28 mouse cellular contexts compared by ENCODE assay signal in genomic region chr10:61891138-61891537, GRCm38 (mm10).
DNase-seq lines count a peak whose midpoint lies in the region; ATAC-seq lines count a peak whose summit lies in the region.
"Had no signal": no experiment of that assay in that cellular context is flagged by ENCODE, and none has a peak within 500 bp of the region (broad histone marks: within the 10 kb centered on the region; RNA-seq: fewer than 3 reads in every experiment).

No protein-coding gene starts in this region.

- no peaks in the 10 kb centered on the region for H3K9me3 ChIP-seq in heart, embryonic 13.5 days
- H3K9me3 ChIP-seq in hindbrain, embryonic 10.5 days: no peaks in the 10 kb centered on the region
- H3K9me3 ChIP-seq in hindbrain, embryonic 12.5 days (replicated peaks): no peaks in the 10 kb centered on the region
- no peaks in the 10 kb centered on the region for H3K9me3 ChIP-seq in neural tube, embryonic 11.5 days (ENCODE audit: control insufficient read depth, low read length)
- no peaks in the 10 kb centered on the region for H3K9me3 ChIP-seq in neural tube, embryonic 15.5 days (replicated peaks)
- no peaks in the 10 kb centered on the region for H3K9me3 ChIP-seq in embryonic facial prominence, embryonic 10.5 days
- H3K9me3 ChIP-seq: forebrain, embryonic 13.5 days; G1E; kidney, embryonic 15.5 days; neural tube, embryonic 13.5 days had no signal

- no peaks in the 10 kb centered on the region for H3K27me3 ChIP-seq in heart, embryonic 13.5 days (replicated peaks)
- H3K27me3 ChIP-seq in hindbrain, embryonic 10.5 days (ENCODE audit: insufficient read depth, poor library complexity, severe bottlenecking): 0 out of 2 replicates have a peak, but pooled peaks cover 3% of the 10 kb centered on the region
- no peaks in the 10 kb centered on the region for H3K27me3 ChIP-seq in hindbrain, embryonic 12.5 days
- no peaks in the 10 kb centered on the region for H3K27me3 ChIP-seq in neural tube, embryonic 11.5 days (ENCODE audit: control insufficient read depth, insufficient read depth, low read length)
- H3K27me3 ChIP-seq in neural tube, embryonic 15.5 days (replicated peaks): no peaks in the 10 kb centered on the region
- no peaks in the 10 kb centered on the region for H3K27me3 ChIP-seq in embryonic facial prominence, embryonic 10.5 days (replicated peaks; ENCODE audit: low read depth, poor library complexity, severe bottlenecking)
- H3K27me3 ChIP-seq: forebrain, embryonic 13.5 days; kidney, embryonic 15.5 days; neural tube, embryonic 13.5 days had no signal

- WGBS in heart, embryonic 13.5 days: 38% methylated on average over 9 of the region's 9 CpGs
- WGBS in hindbrain, embryonic 10.5 days: 70% methylated on average over 9 of the region's 9 CpGs
- WGBS in hindbrain, embryonic 12.5 days: 81% methylated on average over 9 of the region's 9 CpGs
- 73% methylated on average over 9 of the region's 9 CpGs for WGBS in neural tube, embryonic 11.5 days
- WGBS in neural tube, embryonic 15.5 days: 78% methylated on average over 9 of the region's 9 CpGs
- 60% methylated on average over 9 of the region's 9 CpGs for WGBS in embryonic facial prominence, embryonic 10.5 days

- intact Hi-C loops in heart, postnatal 10 days (cut with DNase I): no loop called here

- no peak for DNase-seq in heart, postnatal 10 days
- DNase-seq in hindbrain, embryonic 10.5 days (ENCODE audit: low spot score): no peak
- DNase-seq in neural tube, embryonic 11.5 days (ENCODE audit: low spot score): no peak
- no peak for DNase-seq in embryonic facial prominence, embryonic 10.5 days (ENCODE audit: low spot score)
- DNase-seq in urinary bladder, postnatal 36 days (ENCODE audit: low spot score in 2 of 2): no peak
- DNase-seq: adrenal gland, postnatal 25 days; cerebellum, adult 18-20 months; cerebellum, postnatal 10 days; gastrocnemius, postnatal 14 days; kidney, adult 18-20 months; kidney, postnatal 25 days; liver; lung, embryonic 14.5 days; lung, postnatal 14 days; thymus, postnatal 4 days had no signal

- no peak overlapping the region for H3K4me3 ChIP-seq in heart, embryonic 13.5 days
- H3K4me3 ChIP-seq in hindbrain, embryonic 10.5 days: no peak overlapping the region
- H3K4me3 ChIP-seq in hindbrain, embryonic 12.5 days: no peak overlapping the region
- no peak overlapping the region for H3K4me3 ChIP-seq in neural tube, embryonic 11.5 days (ENCODE audit: low read depth, low read length)
- no peak overlapping the region for H3K4me3 ChIP-seq in neural tube, embryonic 15.5 days (replicated peaks)
- no peak overlapping the region for H3K4me3 ChIP-seq in embryonic facial prominence, embryonic 10.5 days
- H3K4me3 ChIP-seq: erythroblast, embryonic 14.5 days; forebrain, embryonic 13.5 days; kidney, embryonic 15.5 days; myocyte; neural tube, embryonic 13.5 days had no signal

- 0 out of 2 replicates have a peak overlapping the region, but pooled peaks have one; percentile 29 for H3K27ac ChIP-seq in heart, embryonic 13.5 days (replicated peaks)
- H3K27ac ChIP-seq in hindbrain, embryonic 10.5 days: peak overlapping the region; percentile 35; the same call in 1 of the 2 replicates
- no peak overlapping the region for H3K27ac ChIP-seq in hindbrain, embryonic 12.5 days
- no peak overlapping the region for H3K27ac ChIP-seq in neural tube, embryonic 11.5 days (ENCODE audit: low read depth, low read length)
- no peak overlapping the region for H3K27ac ChIP-seq in neural tube, embryonic 15.5 days (replicated peaks)
- 0 out of 2 replicates have a peak overlapping the region, but pooled peaks have one; percentile 20 for H3K27ac ChIP-seq in embryonic facial prominence, embryonic 10.5 days (replicated peaks)
- H3K27ac ChIP-seq: forebrain, embryonic 13.5 days; kidney, embryonic 15.5 days; liver, embryonic 14.5 days; neural tube, embryonic 13.5 days had no signal

- no peak overlapping the region for H3K4me2 ChIP-seq in heart, embryonic 13.5 days
- no peak overlapping the region for H3K4me2 ChIP-seq in hindbrain, embryonic 12.5 days (replicated peaks)
- H3K4me2 ChIP-seq in neural tube, embryonic 11.5 days (ENCODE audit: low read depth): no peak overlapping the region
- H3K4me2 ChIP-seq in neural tube, embryonic 15.5 days: no peak overlapping the region
- H3K4me2 ChIP-seq: forebrain, embryonic 13.5 days; kidney, embryonic 15.5 days; lung, embryonic 14.5 days; neural tube, embryonic 13.5 days had no signal

- peaks cover 20% of the 10 kb centered on the region for H3K4me1 ChIP-seq in heart, embryonic 13.5 days
- peaks cover 25% of the 10 kb centered on the region for H3K4me1 ChIP-seq in hindbrain, embryonic 10.5 days (replicated peaks)
- peaks cover 8% of the 10 kb centered on the region; the same call in 1 of the 2 replicates for H3K4me1 ChIP-seq in hindbrain, embryonic 12.5 days
- no peaks in the 10 kb centered on the region for H3K4me1 ChIP-seq in neural tube, embryonic 11.5 days (ENCODE audit: control insufficient read depth, insufficient read depth, low read length)
- H3K4me1 ChIP-seq in neural tube, embryonic 15.5 days: no peaks in the 10 kb centered on the region
- peaks cover 57% of the 10 kb centered on the region for H3K4me1 ChIP-seq in embryonic facial prominence, embryonic 10.5 days
- H3K4me1 ChIP-seq: neural tube, embryonic 13.5 days had no signal

- H3K36me3 ChIP-seq in heart, embryonic 13.5 days: no peaks in the 10 kb centered on the region; the same call in 1 of the 2 replicates
- no peaks in the 10 kb centered on the region for H3K36me3 ChIP-seq in hindbrain, embryonic 10.5 days
- no peaks in the 10 kb centered on the region for H3K36me3 ChIP-seq in hindbrain, embryonic 12.5 days
- H3K36me3 ChIP-seq in neural tube, embryonic 11.5 days (ENCODE audit: control insufficient read depth, insufficient read depth, low read length): no peaks in the 10 kb centered on the region
- H3K36me3 ChIP-seq in neural tube, embryonic 15.5 days: no peaks in the 10 kb centered on the region
- H3K36me3 ChIP-seq in embryonic facial prominence, embryonic 10.5 days (replicated peaks): no peaks in the 10 kb centered on the region
- H3K36me3 ChIP-seq: G1E; kidney, embryonic 15.5 days; neural tube, embryonic 13.5 days had no signal

- 0 out of 2 replicates have a peak overlapping the region, but pooled peaks have one; percentile 0 for H3K9ac ChIP-seq in heart, embryonic 13.5 days
- no peak overlapping the region for H3K9ac ChIP-seq in hindbrain, embryonic 12.5 days
- H3K9ac ChIP-seq in neural tube, embryonic 11.5 days (ENCODE audit: low read length): 0 out of 2 replicates have a peak overlapping the region, but pooled peaks have one; percentile 7
- no peak overlapping the region for H3K9ac ChIP-seq in neural tube, embryonic 15.5 days (replicated peaks)
- H3K9ac ChIP-seq: forebrain, embryonic 13.5 days; kidney, embryonic 15.5 days; liver, embryonic 14.5 days; lung, embryonic 14.5 days; neural tube, embryonic 13.5 days had no signal

- no peak for ATAC-seq in heart, embryonic 13.5 days (ENCODE audit: extremely low read depth, insufficient number of reproducible peaks, low FRiP score, low TSS enrichment)
- no peak for ATAC-seq in hindbrain, embryonic 12.5 days (ENCODE audit: low FRiP score)
- ATAC-seq in neural tube, embryonic 11.5 days (ENCODE audit: insufficient read depth, low FRiP score, low TSS enrichment): no peak
- ATAC-seq in neural tube, embryonic 15.5 days (ENCODE audit: low FRiP score): no peak
- ATAC-seq: CD4-positive, CD25-positive, alpha-beta regulatory T cell, adult 4 months; forebrain, embryonic 13.5 days; hindbrain, embryonic 16.5 days; Patski had no signal

Comparison
In these comparisons a context has a peak if more than half of its experiments do, and no peak if none do; other contexts are left out.
1. H3K27ac ChIP-seq: peak in heart, embryonic 13.5 days (single experiment), hindbrain, embryonic 10.5 days (single experiment) and embryonic facial prominence, embryonic 10.5 days (single experiment); none in hindbrain, embryonic 12.5 days (single experiment), neural tube, embryonic 11.5 days (single experiment) and neural tube, embryonic 15.5 days (single experiment).
2. H3K9ac ChIP-seq: peak in heart, embryonic 13.5 days (single experiment) and neural tube, embryonic 11.5 days (single experiment); none in hindbrain, embryonic 12.5 days (single experiment) and neural tube, embryonic 15.5 days (single experiment).